Mouse (Mus musculus) small intestine, adult 2 months (tissue): ENCODE measurements around the gene Pramel6.

Experiments
- CTCF ChIP-seq: fragments of 200-500 bp; IDR thresholded peaks from 2 replicates; pipeline ENCODE4 v1.5.1; 2012; ENCODE audit warnings: low read depth, mild to moderate bottlenecking, control low read depth, inconsistent platforms, low read length, moderate library complexity, mixed read lengths; ENCODE audit not compliant: insufficient replicate concordance, insufficient read length; ENCODE audit errors: extremely low read depth
- POLR2A ChIP-seq: fragments of 200-500 bp; IDR thresholded peaks from 2 replicates; pipeline ENCODE4 v1.6.1; 2012; ENCODE audit warnings: low read depth, mild to moderate bottlenecking, control low read depth, inconsistent platforms, low read length, moderate library complexity

DNA sequence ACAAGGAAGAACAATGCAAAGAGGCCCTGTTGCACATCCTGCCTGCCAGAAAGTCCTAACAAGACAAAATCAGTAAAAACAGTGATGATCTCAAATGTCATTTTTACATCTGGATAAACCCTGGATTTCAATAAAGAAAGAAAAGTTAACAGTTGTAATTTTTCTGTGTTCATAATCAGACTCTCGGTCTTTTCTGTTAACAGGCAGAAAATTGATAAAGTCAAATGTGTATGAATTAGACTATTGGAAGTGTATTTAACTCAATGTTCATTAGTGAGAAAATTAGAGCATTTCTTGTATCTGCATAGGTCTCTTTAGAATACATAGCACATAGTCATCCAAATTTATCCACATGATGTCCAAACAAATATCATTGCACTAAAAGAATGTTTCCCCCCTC lies 39.1 kb downstream of the Pramel6 start, which contains the start of gene Olfr1128:
- TF ChIP-seq CTCF (no peak), POLR2A (no peak)
